Mouse (Mus musculus): ENCODE results near the gene Rab5b. TPM values are rescaled to one million over a fixed set of nuclear protein-coding genes. Genes with fewer than 3 reads are reported as not detected.

The Rab5b gene
- 46.7 and 74.5 TPM in 2 replicates for polyA plus RNA-seq (2012; rRNA removed)

DNA sequence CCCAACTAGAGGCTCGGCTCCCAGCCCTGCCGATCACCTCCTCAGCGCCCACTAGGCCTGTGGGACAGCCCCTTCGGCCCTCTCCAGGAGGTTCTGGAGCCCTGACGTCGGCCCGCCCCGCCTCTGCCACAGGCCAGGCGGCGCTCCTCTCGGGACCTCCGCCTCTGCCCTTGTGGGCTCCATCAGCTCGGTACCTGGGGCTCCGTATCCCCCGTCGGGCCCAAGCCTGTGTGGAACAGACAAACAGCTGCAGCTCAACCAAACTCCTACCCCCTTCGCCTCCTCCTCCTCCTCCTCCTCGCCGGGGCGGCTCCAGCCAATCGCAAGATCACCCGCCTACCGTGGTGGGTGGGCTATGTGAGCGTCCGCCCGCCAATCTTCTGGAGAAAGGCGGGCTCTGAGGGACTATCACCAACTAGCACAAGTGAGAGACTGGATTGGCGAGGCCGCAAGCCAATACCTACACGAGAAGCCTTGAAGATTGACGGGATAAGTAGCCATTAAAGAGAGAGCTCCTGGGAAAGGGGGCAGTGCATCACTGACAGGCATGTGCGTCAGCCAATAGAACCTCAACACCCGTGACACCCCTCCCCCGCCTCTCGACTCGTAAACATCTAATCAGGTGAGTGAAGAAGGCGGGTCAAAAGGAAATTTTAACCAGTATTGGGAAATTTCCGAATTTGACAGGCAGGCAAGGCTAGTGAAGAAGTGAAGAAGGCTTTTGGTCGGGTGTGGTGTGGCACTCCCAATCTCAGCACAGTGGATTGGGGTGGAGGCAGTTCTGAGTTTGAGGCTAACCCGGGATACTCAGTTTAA lies at the start of gene Rab5b:
Gene Rab5b (minus strand): TSS at position 273 of the 816 bp plus-strand sequence.

DNA sequence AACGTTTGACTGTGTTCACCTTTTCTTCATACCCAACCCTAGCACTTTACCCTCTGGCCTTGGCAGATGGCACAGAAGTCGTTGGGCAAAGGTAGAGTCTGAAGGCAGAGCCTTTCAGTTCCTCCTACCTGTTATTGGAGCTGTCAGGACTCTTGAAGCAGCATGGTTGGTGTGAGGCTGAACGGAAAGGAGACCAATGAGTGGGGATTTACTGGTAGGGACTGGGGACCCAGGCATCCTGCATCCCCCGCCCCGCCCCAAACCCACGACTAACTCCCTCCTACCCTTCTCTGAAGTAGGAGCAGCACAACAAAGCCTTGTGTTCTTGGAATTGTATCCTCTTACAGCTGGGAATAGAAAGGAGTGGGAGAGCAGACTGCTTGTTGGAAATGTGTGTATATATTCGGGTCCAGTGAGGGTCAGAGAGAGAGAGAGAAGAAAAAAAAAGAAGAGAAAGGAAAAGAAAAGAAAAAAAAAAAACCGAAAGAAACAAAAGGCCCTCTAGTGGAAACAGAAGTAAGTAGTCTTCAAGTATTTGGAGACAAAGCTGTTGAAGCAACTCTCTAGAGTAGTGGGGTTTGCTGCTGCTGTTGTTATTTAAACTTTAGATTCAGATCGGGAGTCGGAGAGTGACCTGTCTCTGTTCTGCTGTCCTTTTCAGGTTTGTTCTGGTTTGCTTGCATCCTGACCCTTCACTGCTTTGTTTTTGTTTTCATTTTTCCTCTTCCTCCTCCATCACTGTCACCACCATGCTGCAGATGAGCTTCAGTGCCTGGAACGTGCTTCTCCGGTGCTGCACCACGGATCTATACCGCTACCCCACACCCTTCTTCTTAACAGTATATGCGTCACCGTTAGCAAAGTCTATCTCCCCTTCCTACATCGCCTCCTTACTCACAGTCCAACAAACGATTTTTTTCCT lies 48.9 kb upstream of the Rab5b start, which contains the start of gene Dgka:
Gene Dgka (minus strand): TSS at position 176 of the 922 bp plus-strand sequence.

DNA sequence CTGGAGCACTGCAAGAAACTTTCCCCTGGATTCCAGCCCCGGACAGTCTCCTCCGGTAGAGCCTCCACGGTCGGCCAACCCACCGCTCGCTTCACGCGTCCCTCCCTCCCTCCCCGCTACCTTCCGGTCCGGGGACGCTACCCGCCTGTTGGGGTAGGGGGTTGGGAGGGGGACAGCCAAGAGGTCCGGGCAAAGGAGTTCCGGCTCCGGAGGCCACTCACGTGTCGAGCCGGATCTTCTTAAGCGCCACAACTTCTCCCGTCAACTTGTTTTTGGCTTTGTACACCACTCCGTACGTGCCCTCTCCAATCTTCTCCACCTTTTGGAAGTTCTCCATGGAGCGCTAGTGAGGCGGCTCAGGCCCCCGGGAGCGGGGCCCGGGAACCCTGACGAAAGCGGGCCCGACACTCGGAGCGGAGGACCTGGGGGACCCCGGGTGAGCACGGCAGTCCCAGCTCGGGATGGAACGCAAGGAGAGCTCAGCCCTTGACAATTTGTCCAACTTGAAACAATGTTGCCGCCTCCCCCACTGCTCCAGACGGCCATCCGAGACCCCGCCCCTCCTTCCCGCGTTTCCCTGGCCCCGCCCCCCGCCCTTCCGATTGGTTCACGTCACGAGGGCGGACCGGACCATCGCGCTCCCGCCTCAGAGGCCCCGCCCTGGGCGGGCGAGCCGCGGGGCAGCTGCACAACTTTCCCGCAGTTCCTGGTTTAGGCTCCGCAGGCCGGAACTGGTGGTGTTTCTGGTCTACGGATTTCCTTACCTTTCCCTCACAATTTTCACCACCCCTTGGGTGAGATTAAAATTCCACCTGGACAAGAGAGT lies 8.6 kb upstream of the Rab5b start, which contains the start of gene Cdk2:
Gene Cdk2 (minus strand): TSS at position 541 of the 826 bp plus-strand sequence.

DNA sequence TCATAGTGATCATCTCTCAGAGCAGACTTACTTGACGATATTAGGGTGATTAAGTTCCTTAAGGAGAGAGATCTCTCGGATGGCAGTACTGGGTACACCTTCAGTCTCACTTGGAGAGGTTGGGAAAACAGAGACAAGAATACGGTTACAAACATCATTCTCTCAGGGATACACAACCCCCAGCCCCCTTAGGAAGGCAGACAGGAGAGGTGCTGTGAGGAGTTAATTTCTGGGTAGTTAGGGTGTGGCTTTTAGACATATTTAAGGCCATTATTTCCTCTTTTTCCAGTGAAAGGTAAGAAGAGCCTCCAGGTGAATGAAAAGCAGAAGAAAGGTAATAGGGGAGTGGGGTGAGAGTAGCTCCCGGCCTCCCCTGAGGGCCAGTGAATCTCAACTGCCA lies 7.8 kb upstream of the Rab5b start, which contains the start of gene Pmel:
Gene Pmel (plus strand): TSS at position 301 of the 400 bp plus-strand sequence.

DNA sequence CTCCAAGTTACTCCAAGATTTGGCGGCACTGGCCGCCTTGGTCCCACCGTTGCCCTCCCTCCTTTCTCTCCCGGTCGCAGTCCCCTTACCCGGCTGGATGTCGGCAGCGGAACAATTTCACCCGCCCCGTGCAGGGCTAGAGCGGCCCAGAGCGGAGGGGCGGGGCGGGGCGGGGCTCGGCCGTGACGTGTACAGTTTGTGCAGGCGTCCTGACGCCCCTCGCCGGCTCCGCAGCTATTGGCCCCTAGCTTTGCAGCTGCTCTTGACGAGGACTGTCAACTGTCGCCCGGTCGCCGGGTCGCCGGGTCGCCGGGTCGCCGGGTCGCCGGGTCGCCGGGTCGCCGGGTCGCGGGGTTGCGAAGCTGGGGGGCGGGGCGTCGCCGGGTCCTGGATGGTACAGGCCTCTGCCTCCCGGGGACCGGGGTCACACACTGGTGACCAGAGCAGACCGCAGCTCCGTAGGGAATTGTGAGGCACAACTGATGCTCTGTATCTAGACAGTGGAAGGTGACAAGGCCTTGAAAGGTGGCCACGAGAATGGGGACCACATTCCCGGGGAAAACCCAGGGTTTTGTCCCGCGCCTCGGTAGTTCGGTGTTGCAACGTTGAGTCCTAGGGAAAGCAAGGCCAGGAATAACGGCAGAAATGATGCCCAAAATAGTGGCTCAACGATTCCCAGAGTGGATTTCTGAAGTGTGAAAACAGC lies 22.1 kb downstream of the Rab5b start, which contains the start of gene Suox:
Gene Suox (minus strand): TSS at position 311 of the 706 bp plus-strand sequence.

DNA sequence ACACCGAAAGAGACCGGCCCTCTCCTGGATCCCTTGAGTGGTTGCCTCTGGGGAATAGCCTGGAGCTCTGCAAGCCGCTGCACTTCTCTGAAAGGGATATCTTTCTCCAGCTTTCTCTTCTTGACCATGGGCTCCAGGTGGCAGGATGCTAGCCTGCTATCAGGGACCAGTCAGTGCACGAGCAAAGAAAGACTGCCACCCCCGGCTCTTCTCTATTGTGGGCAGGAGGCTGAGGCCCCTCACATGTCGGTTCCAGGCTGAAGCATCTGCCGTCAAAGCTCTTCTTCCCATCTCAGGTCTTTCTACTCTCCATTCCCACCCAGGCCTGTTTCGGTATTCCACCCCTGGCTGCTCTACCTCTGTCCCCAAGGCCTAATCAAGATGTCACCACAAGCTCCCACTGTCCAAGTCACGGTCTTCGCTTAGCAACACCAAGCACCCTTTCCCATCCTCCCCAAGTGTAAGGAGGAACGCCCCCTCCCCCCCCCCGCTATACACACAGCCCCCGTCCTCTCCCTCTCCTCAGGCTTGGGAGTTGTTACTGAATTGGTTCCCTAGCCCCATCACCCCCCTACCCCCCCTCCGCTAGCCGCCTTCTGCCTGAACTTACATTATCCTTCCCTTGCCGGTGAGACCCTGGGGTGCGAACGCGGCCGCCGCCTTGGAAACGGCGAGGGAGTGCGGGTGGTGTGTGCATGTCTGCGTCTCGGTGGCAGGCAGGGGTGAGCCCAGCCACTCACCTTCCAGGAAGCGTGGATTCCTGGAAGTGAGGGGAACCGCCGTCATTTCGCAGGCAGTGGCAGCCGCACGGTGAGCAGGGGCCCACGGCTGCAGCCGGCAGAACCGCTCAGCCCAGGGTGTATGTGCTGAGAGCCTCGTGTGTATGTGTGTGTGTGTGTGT lies 50.7 kb downstream of the Rab5b start, which contains the start of gene Ikzf4:
Gene Ikzf4 (minus strand): TSS at position 881 of the 901 bp plus-strand sequence.

Other genes starting within 250 kb of the Rab5b start
- gene Smarcc2, start 237.0 kb downstream of the Rab5b start, polyA plus RNA-seq (2012; rRNA removed): 251 and 263 TPM in 2 replicates
- 1,634 and 1,720 TPM in 2 replicates for gene Myl6, start 202.1 kb downstream of the Rab5b start, polyA plus RNA-seq (2012; rRNA removed)
- 15.8 and 16.8 TPM in 2 replicates for gene Myl6b, start 197.6 kb downstream of the Rab5b start, polyA plus RNA-seq (2012; rRNA removed)
- gene Esyt1, start 170.4 kb downstream of the Rab5b start, polyA plus RNA-seq (2012; rRNA removed): 24.4 and 26.4 TPM in 2 replicates
- gene Zc3h10, start 148.5 kb downstream of the Rab5b start, polyA plus RNA-seq (2012; rRNA removed): 16.2 and 24.7 TPM in 2 replicates
- gene Rpl41, start 147.0 kb downstream of the Rab5b start, polyA plus RNA-seq (2012; rRNA removed): 4,092 and 4,723 TPM in 2 replicates
- 195 and 212 TPM in 2 replicates for gene Pa2g4, start 130.3 kb downstream of the Rab5b start, polyA plus RNA-seq (2012; rRNA removed)
- gene Erbb3, start 106.6 kb downstream of the Rab5b start, polyA plus RNA-seq (2012; rRNA removed): 1.2 and 9.9 TPM in 2 replicates
- gene Rps26, start 69.5 kb downstream of the Rab5b start, polyA plus RNA-seq (2012; rRNA removed): 1,123 and 1,713 TPM in 2 replicates
- gene Ikzf4, start 50.3 kb downstream of the Rab5b start, polyA plus RNA-seq (2012; rRNA removed): 6.5 and 8.1 TPM in 2 replicates
- gene Suox, start 22.2 kb downstream of the Rab5b start, polyA plus RNA-seq (2012; rRNA removed): 10.3 and 11.9 TPM in 2 replicates
- 2.6 TPM in 2 replicates for gene Pmel, start 7.9 kb upstream of the Rab5b start, polyA plus RNA-seq (2012; rRNA removed)
- 66.7 and 98.8 TPM in 2 replicates for gene Cdk2, start 8.8 kb upstream of the Rab5b start, polyA plus RNA-seq (2012; rRNA removed)
- gene Dgka, start 48.6 kb upstream of the Rab5b start, polyA plus RNA-seq (2012; rRNA removed): 6.9 and 8.4 TPM in 2 replicates
- gene Pym1, start 51.6 kb upstream of the Rab5b start, polyA plus RNA-seq (2012; rRNA removed): 67.9 and 89.4 TPM in 2 replicates
- gene Mmp19, start 94.6 kb upstream of the Rab5b start, polyA plus RNA-seq (2012; rRNA removed): 0.63 and 0.98 TPM in 2 replicates
- gene Dnajc14, start 107.8 kb upstream of the Rab5b start, polyA plus RNA-seq (2012; rRNA removed): 31.5 and 33.5 TPM in 2 replicates
- gene Tmem198b, start 108.1 kb upstream of the Rab5b start, polyA plus RNA-seq (2012; rRNA removed): 20.1 and 26.3 TPM in 2 replicates
- 179 and 285 TPM in 2 replicates for gene Sarnp, start 121.1 kb upstream of the Rab5b start, polyA plus RNA-seq (2012; rRNA removed)
- 28.3 and 45.2 TPM in 2 replicates for gene Ormdl2, start 125.4 kb upstream of the Rab5b start, polyA plus RNA-seq (2012; rRNA removed)
- 17.2 and 21.7 TPM in 2 replicates for gene Gdf11, start 195.5 kb upstream of the Rab5b start, polyA plus RNA-seq (2012; rRNA removed)
- 82.1 and 143 TPM in 2 replicates for gene Cd63, start 204.7 kb upstream of the Rab5b start, polyA plus RNA-seq (2012; rRNA removed)
- 14.8 and 16.9 TPM in 2 replicates for gene Rdh5, start 226.6 kb upstream of the Rab5b start, polyA plus RNA-seq (2012; rRNA removed)
- 223 and 301 TPM in 2 replicates for gene Bloc1s1, start 227.8 kb upstream of the Rab5b start, polyA plus RNA-seq (2012; rRNA removed)
- 3.0 and 4.4 TPM in 2 replicates for gene Itga7, start 237.6 kb upstream of the Rab5b start, polyA plus RNA-seq (2012; rRNA removed)

All from central nervous system, embryonic 11.5 days (tissue).